ENCODE assay signal across 19 mouse cellular contexts in the genomic region with DNA sequence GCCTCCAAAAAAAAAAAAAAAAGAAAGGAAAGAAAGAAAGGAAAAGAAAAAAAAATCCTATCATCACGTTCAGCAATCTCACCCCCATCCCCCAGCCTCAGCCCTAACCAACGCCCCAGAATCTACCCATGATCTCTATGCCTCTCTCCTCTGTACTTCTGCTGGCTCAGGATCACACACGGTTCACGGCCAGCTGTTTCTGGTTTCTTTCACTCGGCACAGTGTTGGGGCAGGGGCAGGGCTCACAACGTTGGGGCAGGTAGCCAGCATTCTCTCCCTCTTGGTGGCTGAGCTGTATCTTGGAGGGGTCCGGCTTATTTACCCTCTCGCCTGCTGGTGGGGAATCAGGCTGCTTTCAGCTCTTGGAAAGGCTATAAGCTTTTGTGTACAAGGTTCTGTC.
DNase-seq lines count a peak whose midpoint lies in the region; ATAC-seq and TF ChIP-seq lines count a peak whose summit lies in the region.
"Had no signal": no experiment of that assay in that cellular context is flagged by ENCODE, and none has a peak within 500 bp of the region (broad histone marks: within the 10 kb centered on the region; RNA-seq: fewer than 3 reads in every experiment).

No protein-coding gene starts in this region.

- DNase-seq in heart, postnatal 0 days (ENCODE audit: low spot score): no peak
- DNase-seq in heart, adult 18-20 months: no peak
- DNase-seq in CH12.LX (ENCODE audit: extremely low read depth) (no peak), NIH3T3 (ENCODE audit: low read depth) (peak; percentile 40), adipocyte (ENCODE audit: low spot score) (no peak), liver (no peak)
- DNase-seq in ovary, postnatal 14 days (ENCODE audit: low spot score): no peak
- DNase-seq: adrenal gland, postnatal 25 days; cerebellum, adult 9-10 months; kidney, adult 9 months; layer of hippocampus, postnatal 36 days; left cerebral cortex, postnatal 4 days; right cerebral cortex, adult 18-20 months; thymus, postnatal 36 days had no signal

- no peak overlapping the region for H3K4me3 ChIP-seq in heart, postnatal 0 days (ENCODE audit: low read depth, low read length)
- no peak overlapping the region for H3K4me3 ChIP-seq in CH12.LX (replicated peaks in 1 of 3; ENCODE audit: low read depth in 2 of 3, low read length in 2 of 3, poor library complexity in 1 of 3)
- H3K4me3 ChIP-seq in intestine, embryonic 16.5 days (ENCODE audit: low read length): no peak overlapping the region
- H3K4me3 ChIP-seq: forebrain, embryonic 10.5 days; hindbrain, embryonic 13.5 days; midbrain, embryonic 10.5 days had no signal

- WGBS in heart, postnatal 0 days: 18% methylated on average over 8 of the region's 8 CpGs
- WGBS in intestine, embryonic 16.5 days: 39% methylated on average over 8 of the region's 8 CpGs

- TF ChIP-seq RAD21 in CH12.LX (IDR thresholded peaks at IDR 0.05; ENCODE audit: low read depth, low read length): no peak

- H3K9ac ChIP-seq in heart, postnatal 0 days (replicated peaks; ENCODE audit: low read depth, low read length): no peak overlapping the region
- H3K9ac ChIP-seq in CH12.LX (ENCODE audit: insufficient read depth, low read depth): no peak overlapping the region
- no peak overlapping the region for H3K9ac ChIP-seq in intestine, embryonic 16.5 days (ENCODE audit: low read depth, low read length)
- H3K9ac ChIP-seq: hindbrain, embryonic 13.5 days had no signal

- no peaks in the 10 kb centered on the region for H3K27me3 ChIP-seq in heart, postnatal 0 days (ENCODE audit: control insufficient read depth, insufficient read depth, low read length)
- H3K27me3 ChIP-seq in CH12.LX (replicated peaks): peaks cover 86% of the 10 kb centered on the region
- H3K27me3 ChIP-seq in intestine, embryonic 16.5 days (replicated peaks; ENCODE audit: control insufficient read depth, insufficient read depth, low read length): no peaks in the 10 kb centered on the region
- H3K27me3 ChIP-seq: hindbrain, embryonic 13.5 days had no signal

- no peaks in the 10 kb centered on the region for H3K9me3 ChIP-seq in heart, postnatal 0 days (replicated peaks; ENCODE audit: control insufficient read depth, low read length)
- H3K9me3 ChIP-seq in CH12.LX (replicated peaks; ENCODE audit: low read length): no peaks in the 10 kb centered on the region
- no peaks in the 10 kb centered on the region for H3K9me3 ChIP-seq in intestine, embryonic 16.5 days (ENCODE audit: control insufficient read depth, low read length)
- H3K9me3 ChIP-seq: forebrain, embryonic 10.5 days; hindbrain, embryonic 13.5 days; midbrain, embryonic 10.5 days had no signal

- TF ChIP-seq EP300 in heart, postnatal 0 days (IDR thresholded peaks at IDR 0.05; ENCODE audit: low read depth): no peak
- TF ChIP-seq EP300 in CH12.LX (IDR thresholded peaks at IDR 0.05; ENCODE audit: low read length): no peak

- no peak overlapping the region for H3K4me2 ChIP-seq in heart, postnatal 0 days (ENCODE audit: low read depth, low read length)
- H3K4me2 ChIP-seq in CH12.LX (ENCODE audit: insufficient read depth, low read depth, poor library complexity, severe bottlenecking): peak overlapping the region; percentile 12; the same call in 1 of the 2 replicates
- no peak overlapping the region for H3K4me2 ChIP-seq in intestine, embryonic 16.5 days (ENCODE audit: low read depth, low read length)
- H3K4me2 ChIP-seq: hindbrain, embryonic 13.5 days had no signal

- no peaks in the 10 kb centered on the region for H3K4me1 ChIP-seq in heart, postnatal 0 days (ENCODE audit: control insufficient read depth, insufficient read depth)
- no peaks in the 10 kb centered on the region for H3K4me1 ChIP-seq in CH12.LX (ENCODE audit: control insufficient read depth in 1 of 2, insufficient read depth in 2 of 2)
- peaks cover 13% of the 10 kb centered on the region for H3K4me1 ChIP-seq in intestine, embryonic 16.5 days (ENCODE audit: control insufficient read depth, insufficient read depth, low read length)

- dilution Hi-C loops in CH12.LX (cut with MboI; ENCODE audit: extremely low pct_ligation_motif_present, extremely low pct_unique_long_range_greater_than_20kb, low sequenced_read_pairs): no loop called here

- TF ChIP-seq CTCF in heart, postnatal 0 days (IDR thresholded peaks at IDR 0.05; ENCODE audit: low read depth): no peak
- TF ChIP-seq CTCF in CH12.LX (conservative IDR thresholded peaks at IDR 0.05 in 1 of 2, IDR thresholded peaks at IDR 0.05 in 1 of 2; ENCODE audit: low read depth in 2 of 2, low read length in 2 of 2): no peak

- no peaks in the 10 kb centered on the region for H3K79me2 ChIP-seq in CH12.LX (replicated peaks; ENCODE audit: control insufficient read depth, extremely low read depth, insufficient read depth, poor library complexity, severe bottlenecking)

- no peak overlapping the region for H3K27ac ChIP-seq in heart, postnatal 0 days (ENCODE audit: low read depth)
- H3K27ac ChIP-seq in CH12.LX (ENCODE audit: insufficient read depth, low read depth): no peak overlapping the region
- H3K27ac ChIP-seq in intestine, embryonic 16.5 days (ENCODE audit: low read length): peak overlapping the region; percentile 36
- H3K27ac ChIP-seq: forebrain, embryonic 10.5 days; hindbrain, embryonic 13.5 days; midbrain, embryonic 10.5 days had no signal

- ATAC-seq in heart, postnatal 0 days (ENCODE audit: insufficient read depth, low read depth): peak; percentile 49; the same call in 1 of the 2 replicates
- ATAC-seq in intestine, embryonic 16.5 days: no peak
- ATAC-seq: CD4-positive, CD25-positive, alpha-beta regulatory T cell, adult 4 months had no signal

- no peaks in the 10 kb centered on the region for H3K36me3 ChIP-seq in heart, postnatal 0 days (replicated peaks; ENCODE audit: control insufficient read depth, insufficient read depth, low read length)
- no peaks in the 10 kb centered on the region for H3K36me3 ChIP-seq in CH12.LX (replicated peaks in 1 of 2; ENCODE audit: control insufficient read depth in 1 of 2, insufficient read depth in 1 of 2, low read length in 1 of 2)
- no peaks in the 10 kb centered on the region for H3K36me3 ChIP-seq in intestine, embryonic 16.5 days (ENCODE audit: control insufficient read depth, insufficient read depth, low read length)
- H3K36me3 ChIP-seq: forebrain, embryonic 10.5 days; hindbrain, embryonic 13.5 days; midbrain, embryonic 10.5 days had no signal

- in situ Hi-C loops in CH12.LX (cut with MboI; ENCODE audit: low pct_ligation_motif_present, low pct_unique_long_range_greater_than_20kb, low sequenced_read_pairs): no loop called here

- no peak for TF ChIP-seq POLR2A in CH12.LX (IDR thresholded peaks at IDR 0.05; ENCODE audit: low read depth, low read length)

TF ChIP-seq in CH12.LX, 34 proteins besides CTCF, POLR2A, EP300 and RAD21:
- no peak for TF ChIP-seq E2F4 (IDR thresholded peaks at IDR 0.05; ENCODE audit: insufficient replicate concordance, low read depth, low read length)
- TF ChIP-seq IRF4 (IDR thresholded peaks at IDR 0.05; ENCODE audit: low read depth, low read length): no peak
- TF ChIP-seq BHLHE40 (IDR thresholded peaks at IDR 0.05; ENCODE audit: low read depth, low read length): no peak
- no peak for TF ChIP-seq JUN (IDR thresholded peaks at IDR 0.05; ENCODE audit: insufficient read depth, low read depth, low read length)
- TF ChIP-seq CHD2 (IDR thresholded peaks at IDR 0.05; ENCODE audit: low read length): no peak
- no peak for TF ChIP-seq USF1 (IDR thresholded peaks at IDR 0.05; ENCODE audit: low read depth, low read length)
- no peak for TF ChIP-seq ZMIZ1 (IDR thresholded peaks at IDR 0.05; ENCODE audit: low read depth, low read length)
- TF ChIP-seq NRF1 (IDR thresholded peaks at IDR 0.05; ENCODE audit: low read depth, low read length): no peak
- no peak for TF ChIP-seq MYC (IDR thresholded peaks at IDR 0.05; ENCODE audit: low read depth, low read length)
- no peak for TF ChIP-seq USF2 (conservative IDR thresholded peaks at IDR 0.05; ENCODE audit: low read depth, low read length)
- TF ChIP-seq TBP (conservative IDR thresholded peaks at IDR 0.05; ENCODE audit: low read depth, low read length): no peak
- TF ChIP-seq ZC3H11A (IDR thresholded peaks at IDR 0.05; ENCODE audit: low read depth, low read length): no peak
- no peak for TF ChIP-seq ETS1 (conservative IDR thresholded peaks at IDR 0.05; ENCODE audit: low read depth, low read length)
- TF ChIP-seq CHD1 (IDR thresholded peaks at IDR 0.05; ENCODE audit: low read depth, low read length): no peak
- no peak for TF ChIP-seq NELFE (IDR thresholded peaks at IDR 0.05; ENCODE audit: low read depth, low read length)
- no peak for TF ChIP-seq TCF12 (IDR thresholded peaks at IDR 0.05; ENCODE audit: low read depth, low read length)
- no peak for TF ChIP-seq SIN3A (IDR thresholded peaks at IDR 0.05; ENCODE audit: low read length)
